Mouse (Mus musculus) erythroblast, embryonic 14.5 days (primary cell): ENCODE results near the gene Cd59a. TPM values are rescaled to one million over a fixed set of nuclear protein-coding genes. Genes with fewer than 3 reads are reported as not detected.

Source experiments
- H3K27me3 ChIP-seq: 2 replicates; pipeline ENCODE4 v1.6.1; 2012; ENCODE audit warnings: inconsistent platforms; ENCODE audit not compliant: control insufficient read depth
- H3K36me3 ChIP-seq: 2 replicates; pipeline ENCODE4 v1.6.1; 2012; ENCODE audit warnings: mild to moderate bottlenecking, inconsistent platforms; ENCODE audit not compliant: control insufficient read depth
- H3K4me1 ChIP-seq: 2 replicates; pipeline ENCODE4 v1.6.1; 2012; ENCODE audit warnings: inconsistent platforms; ENCODE audit not compliant: control insufficient read depth
- H3K4me3 ChIP-seq: replicated peaks from 2 replicates; pipeline ENCODE3; 2012; ENCODE audit warnings: moderate library complexity, mild to moderate bottlenecking, inconsistent platforms
- H3K9me3 ChIP-seq: 2 replicates; pipeline ENCODE4 v1.6.1; 2012; ENCODE audit warnings: low read length, inconsistent platforms, mixed read lengths; ENCODE audit not compliant: control insufficient read depth
- GATA1 ChIP-seq: IDR thresholded peaks from 2 replicates; pipeline ENCODE4 v1.6.1; 2012; ENCODE audit warnings: low read length, inconsistent platforms, mixed read lengths
- TAL1 ChIP-seq: IDR thresholded peaks from 3 replicates; pipeline ENCODE4 v1.6.1; 2012; ENCODE audit warnings: low read length, inconsistent platforms, mixed read lengths
- polyA plus RNA-seq: library from polyadenylated mRNA; stranded (reverse); fragments of >175 nt; gene quantifications from 2 replicates; pipeline ENCODE4 v1.2.3, GENCODE M21; 2012

Cd59a gene
- polyA plus RNA-seq, 1 experiment, result 2.0 TPM

DNA sequence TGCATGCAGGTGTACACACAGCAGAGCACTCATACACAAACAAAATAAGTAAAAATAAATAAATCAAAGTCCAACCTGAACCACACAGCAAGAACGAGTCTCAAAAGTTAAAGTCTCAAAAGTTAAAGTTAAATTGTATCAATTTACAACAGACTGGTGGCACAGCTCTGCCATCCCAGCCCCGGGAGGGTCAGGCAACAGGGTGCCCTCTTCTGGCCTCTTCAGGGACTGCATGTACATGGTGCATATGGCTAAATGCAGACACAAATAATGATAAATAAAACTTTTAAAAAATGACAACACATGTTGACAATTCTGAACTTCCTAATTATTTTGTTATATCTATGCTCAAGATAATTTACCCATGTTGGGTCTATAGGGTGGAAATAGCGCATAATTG is 35.4 kb downstream of the Cd59a start:
- no peaks in the 10 kb centered on the region for H3K36me3 ChIP-seq
- H3K4me3 ChIP-seq, result no peak overlapping the region
- TF ChIP-seq TAL1 (no peak), GATA1 (no peak)
- peaks cover 2% of the 10 kb centered on the region; the same call in 1 of the 2 replicates for H3K9me3 ChIP-seq
- peaks cover 59% of the 10 kb centered on the region for H3K4me1 ChIP-seq
- H3K27me3 ChIP-seq, result peaks cover 49% of the 10 kb centered on the region

- H3K9me3 ChIP-seq, result no peaks in the 10 kb centered on the region
- H3K36me3 ChIP-seq, result no peaks in the 10 kb centered on the region
- peaks cover 35% of the 10 kb centered on the region for H3K27me3 ChIP-seq
- no peak for TF ChIP-seq TAL1
- no peak for TF ChIP-seq GATA1
- H3K4me3 ChIP-seq, result no peak overlapping the region
- peaks cover 57% of the 10 kb centered on the region for H3K4me1 ChIP-seq
Observed at GRCm38 (mm10) chr2:104132266-104132859, 36.8 kb downstream of the Cd59a start.

GRCm38 (mm10) chr2:104133042-104133810 is 37.6 kb downstream of the Cd59a start:
- no peak overlapping the region for H3K4me3 ChIP-seq
- peaks cover 27% of the 10 kb centered on the region for H3K27me3 ChIP-seq
- TF ChIP-seq TAL1 (no peak), GATA1 (no peak)

DNA sequence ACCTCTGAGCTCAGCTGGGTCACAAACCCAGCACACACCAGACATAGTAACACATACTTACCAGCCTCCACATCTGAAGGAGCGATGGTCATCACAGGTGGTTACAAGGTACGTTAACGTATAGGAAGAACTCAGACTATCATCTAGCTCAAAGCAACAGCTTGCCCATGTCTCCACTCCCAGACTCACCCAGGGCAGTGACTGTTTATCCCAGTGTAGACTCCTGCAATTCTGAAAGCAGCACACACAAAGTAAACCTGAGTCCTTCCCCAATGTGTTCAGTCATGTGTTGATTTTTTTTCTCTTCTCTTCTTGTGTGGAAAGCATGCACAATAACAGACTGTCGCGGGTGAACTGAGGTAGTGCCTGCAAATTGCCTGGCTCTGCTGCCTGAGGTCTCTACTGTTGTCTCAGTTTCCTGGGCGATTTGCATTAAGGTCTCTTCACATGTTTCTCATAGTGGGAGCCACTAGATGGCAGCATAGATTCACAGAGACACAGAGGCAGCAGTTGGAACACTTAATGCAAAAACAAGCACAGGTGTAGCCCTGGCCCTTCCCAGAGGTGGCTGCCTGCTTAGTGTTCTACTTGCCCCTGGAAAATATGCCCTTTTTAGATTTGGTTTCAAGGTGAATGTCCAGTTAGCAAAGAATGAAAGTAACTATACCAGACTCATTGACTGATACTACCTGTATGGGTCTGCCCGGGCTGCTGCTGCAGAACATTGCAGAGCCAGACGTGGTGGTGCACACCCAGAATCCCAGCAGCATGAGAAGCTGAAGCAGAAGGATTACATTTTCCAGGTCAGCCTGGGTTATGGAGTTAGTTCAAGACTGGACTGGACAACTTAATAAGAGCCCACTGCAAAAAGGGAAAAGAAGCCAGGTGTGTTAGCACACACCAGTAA is 38.8 kb downstream of the Cd59a start:
- peaks cover 22% of the 10 kb centered on the region for H3K27me3 ChIP-seq
- peaks cover 47% of the 10 kb centered on the region for H3K4me1 ChIP-seq
- H3K9me3 ChIP-seq, result peaks cover 8% of the 10 kb centered on the region
- no peak overlapping the region for H3K4me3 ChIP-seq
- H3K36me3 ChIP-seq, result no peaks in the 10 kb centered on the region
- TF ChIP-seq TAL1 (no peak), GATA1 (no peak)

More at GRCm38 (mm10) chr2:104133042-104133810, 37.6 kb downstream of the Cd59a start:
- Histone ChIP-seq H3K36me3 (no peaks in the 10 kb centered on the region), H3K9me3 (no peaks in the 10 kb centered on the region), H3K4me1 (peaks cover 57% of the 10 kb centered on the region)

GRCm38 (mm10) chr2:104135920-104136319 is 40.3 kb downstream of the Cd59a start:
- peaks cover 8% of the 10 kb centered on the region for H3K9me3 ChIP-seq
- no peaks in the 10 kb centered on the region for H3K36me3 ChIP-seq
- peaks cover 22% of the 10 kb centered on the region for H3K27me3 ChIP-seq
- peaks cover 31% of the 10 kb centered on the region for H3K4me1 ChIP-seq
- no peak for TF ChIP-seq GATA1
- no peak for TF ChIP-seq TAL1
- H3K4me3 ChIP-seq, result no peak overlapping the region

DNA sequence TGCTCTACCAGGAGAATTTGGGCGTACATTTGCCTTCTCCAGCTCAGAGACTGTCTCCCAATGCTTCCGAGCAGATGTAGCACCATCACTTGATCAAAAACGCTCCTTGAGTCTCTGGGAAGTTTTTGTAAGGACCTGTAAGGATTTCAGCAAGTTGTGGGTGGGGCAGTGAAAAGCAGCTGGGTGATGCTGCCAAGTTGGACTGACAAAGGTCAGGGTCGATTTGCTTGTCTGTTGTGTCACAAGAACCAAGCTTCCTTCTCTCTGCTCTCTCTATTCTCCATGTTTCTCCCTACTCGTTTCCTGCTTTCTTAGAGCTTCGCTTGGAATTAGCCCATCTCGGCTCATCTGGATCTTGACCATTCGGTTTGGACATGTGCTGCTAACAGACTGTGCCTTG is 46.5 kb downstream of the Cd59a start:
- H3K4me1 ChIP-seq, result peaks cover 18% of the 10 kb centered on the region
- peaks cover 21% of the 10 kb centered on the region for H3K27me3 ChIP-seq
- no peaks in the 10 kb centered on the region for H3K36me3 ChIP-seq
- H3K9me3 ChIP-seq, result peaks cover 20% of the 10 kb centered on the region
- no peak for TF ChIP-seq TAL1
- no peak for TF ChIP-seq GATA1
- H3K4me3 ChIP-seq, result no peak overlapping the region

GRCm38 (mm10) chr2:104144004-104144403 is 48.4 kb downstream of the Cd59a start:
- TF ChIP-seq GATA1 (no peak), TAL1 (no peak)
- Histone ChIP-seq H3K4me3 (no peak overlapping the region), H3K4me1 (peaks cover 18% of the 10 kb centered on the region), H3K36me3 (no peaks in the 10 kb centered on the region), H3K27me3 (peaks cover 18% of the 10 kb centered on the region), H3K9me3 (peaks cover 14% of the 10 kb centered on the region)

- Histone ChIP-seq H3K27me3 (peaks cover 22% of the 10 kb centered on the region), H3K4me3 (no peak overlapping the region), H3K36me3 (no peaks in the 10 kb centered on the region), H3K9me3 (peaks cover 13% of the 10 kb centered on the region), H3K4me1 (peaks cover 18% of the 10 kb centered on the region)
- TF ChIP-seq TAL1 (no peak), GATA1 (no peak)
Observed at GRCm38 (mm10) chr2:104145983-104146382, 50.4 kb downstream of the Cd59a start.

DNA sequence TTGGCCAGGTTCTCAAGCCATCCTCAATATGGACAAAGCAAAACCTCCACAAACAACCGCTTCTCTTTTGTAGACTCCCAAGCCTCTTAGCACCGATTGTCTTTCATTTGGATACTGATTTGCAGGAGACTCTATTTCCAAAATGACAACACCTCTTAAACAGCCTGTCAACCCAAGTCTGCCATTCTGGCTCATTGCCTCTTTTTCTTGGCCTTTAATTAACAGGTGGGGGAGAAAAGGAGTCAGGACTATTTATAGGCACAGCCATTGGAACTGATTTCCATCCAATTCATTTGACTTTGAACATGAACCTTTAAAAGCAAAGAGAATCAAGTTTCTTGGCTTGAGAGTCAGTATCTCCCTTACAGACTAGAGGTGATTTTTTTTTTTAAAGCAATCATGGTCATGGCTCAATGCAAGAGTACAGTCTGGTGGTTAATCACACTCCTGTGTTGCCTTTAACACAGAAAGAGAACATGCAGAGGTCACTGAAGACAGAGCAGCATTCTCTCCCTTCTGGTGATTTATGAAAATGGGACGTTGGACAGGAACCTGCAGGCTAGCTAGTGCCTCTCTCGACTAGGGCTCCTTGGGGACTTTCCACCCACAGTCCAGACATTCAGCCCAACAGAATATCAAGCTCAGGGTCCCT is 52.4 kb downstream of the Cd59a start:
- Histone ChIP-seq H3K9me3 (peaks cover 13% of the 10 kb centered on the region), H3K27me3 (peaks cover 15% of the 10 kb centered on the region)
- TF ChIP-seq TAL1 (no peak), GATA1 (no peak)

More for the DNA sequence above, 52.4 kb downstream of the Cd59a start:
- H3K4me3 ChIP-seq, result no peak overlapping the region
- H3K4me1 ChIP-seq, result peaks cover 18% of the 10 kb centered on the region
- no peaks in the 10 kb centered on the region for H3K36me3 ChIP-seq
